Mouse (Mus musculus) T-helper 1 cell (primary cell): ENCODE data around the gene Mettl26.

Source experiments
- in situ Hi-C: fragments of 300-600 bp; cut with MboI, MseI; formaldehyde crosslinking; loops from one replicate; pipeline ENCODE4 v1.15.1; 2025; ENCODE audit warnings: high pct_unique_total_duplicates

Gene Mettl26

DNA sequence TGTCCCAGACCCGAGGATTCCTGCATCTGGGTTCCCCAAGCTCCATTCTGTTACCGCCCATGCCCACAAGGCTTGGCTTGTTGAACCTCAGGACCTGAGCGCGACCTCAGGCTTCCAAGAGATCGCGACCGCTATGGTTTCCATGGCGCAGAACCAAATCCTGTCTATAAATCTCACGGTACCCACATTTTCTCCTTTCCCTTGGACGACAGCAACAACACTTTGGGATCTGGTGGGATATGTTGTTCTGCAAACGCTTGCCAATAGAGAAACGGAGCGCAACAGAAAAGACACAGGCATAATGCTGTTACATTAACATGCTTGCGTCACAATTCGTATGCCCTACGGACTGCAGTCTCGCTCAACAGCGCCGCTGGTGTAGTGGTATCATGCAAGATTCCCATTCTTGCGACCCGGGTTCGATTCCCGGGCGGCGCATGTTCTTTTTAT, at the start of gene Mettl26:
TSS of gene Mettl26 (plus strand) at position 354 of the 450 bp plus-strand sequence.
- in situ Hi-C loops, result no loop called here

DNA sequence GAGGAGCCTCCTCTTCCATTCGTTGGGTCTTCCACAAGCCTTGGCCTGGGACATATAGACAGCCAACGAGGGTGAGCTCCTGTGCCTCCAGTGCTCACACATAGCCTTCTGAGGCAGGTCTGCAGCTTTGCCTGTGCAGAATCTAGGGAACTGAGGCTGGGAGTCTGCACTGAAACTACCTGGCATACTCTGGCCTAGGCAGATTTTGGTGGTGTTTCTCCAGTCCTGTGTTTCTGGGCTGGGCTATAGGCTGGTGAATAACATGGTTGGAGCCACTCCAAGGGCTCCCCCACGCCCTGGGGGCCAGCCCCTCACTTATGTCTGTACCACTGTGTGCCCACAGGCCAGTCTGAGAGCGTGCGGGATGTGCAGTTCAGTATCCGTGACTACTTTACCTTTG, 49.6 kb upstream of the Mettl26 start:
- in situ Hi-C loops, result no loop called here

DNA sequence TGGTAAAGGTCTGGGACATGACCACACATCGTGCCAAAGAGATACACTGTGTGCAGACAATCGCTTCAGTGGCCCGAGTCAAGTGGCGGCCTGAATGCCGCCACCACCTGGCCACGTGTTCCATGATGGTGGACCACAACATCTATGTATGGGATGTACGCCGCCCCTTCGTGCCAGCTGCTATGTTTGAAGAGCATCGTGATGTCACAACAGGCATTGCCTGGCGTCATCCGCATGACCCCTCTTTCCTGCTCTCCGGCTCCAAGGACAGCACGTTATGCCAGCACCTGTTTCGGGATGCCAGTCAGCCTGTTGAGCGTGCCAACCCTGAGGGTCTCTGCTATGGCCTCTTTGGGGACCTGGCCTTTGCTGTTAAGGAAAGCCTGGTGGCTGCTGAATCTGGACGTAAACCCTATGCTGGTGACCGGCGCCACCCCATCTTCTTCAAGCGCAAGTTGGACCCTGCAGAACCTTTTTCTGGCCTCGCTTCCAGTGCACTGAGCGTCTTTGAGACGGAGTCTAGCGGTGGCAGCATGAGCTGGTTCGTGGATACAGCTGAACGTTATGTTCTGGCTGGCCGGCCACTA, 48.8 kb upstream of the Mettl26 start:
- in situ Hi-C loops, result no loop called here

DNA sequence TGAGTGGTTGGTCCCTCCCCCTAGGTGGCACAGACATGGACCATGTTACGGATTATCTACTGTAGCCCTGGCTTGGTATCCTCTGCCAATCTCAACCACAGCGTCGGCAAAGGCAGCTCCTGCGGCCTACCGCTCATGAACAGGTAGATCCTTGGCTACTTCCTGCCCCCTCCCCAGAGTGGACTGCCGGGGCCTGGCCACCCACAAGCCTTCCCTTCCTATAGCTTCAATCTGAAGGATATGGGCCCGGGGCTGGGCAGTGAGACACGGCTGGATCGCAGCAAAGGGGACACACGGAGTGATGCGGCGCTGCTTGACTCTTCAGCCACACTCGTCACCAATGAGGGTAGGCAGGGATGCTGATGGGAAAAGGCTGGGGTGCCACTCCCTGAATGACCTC, 47.9 kb upstream of the Mettl26 start:
- in situ Hi-C loops, result no loop called here

DNA sequence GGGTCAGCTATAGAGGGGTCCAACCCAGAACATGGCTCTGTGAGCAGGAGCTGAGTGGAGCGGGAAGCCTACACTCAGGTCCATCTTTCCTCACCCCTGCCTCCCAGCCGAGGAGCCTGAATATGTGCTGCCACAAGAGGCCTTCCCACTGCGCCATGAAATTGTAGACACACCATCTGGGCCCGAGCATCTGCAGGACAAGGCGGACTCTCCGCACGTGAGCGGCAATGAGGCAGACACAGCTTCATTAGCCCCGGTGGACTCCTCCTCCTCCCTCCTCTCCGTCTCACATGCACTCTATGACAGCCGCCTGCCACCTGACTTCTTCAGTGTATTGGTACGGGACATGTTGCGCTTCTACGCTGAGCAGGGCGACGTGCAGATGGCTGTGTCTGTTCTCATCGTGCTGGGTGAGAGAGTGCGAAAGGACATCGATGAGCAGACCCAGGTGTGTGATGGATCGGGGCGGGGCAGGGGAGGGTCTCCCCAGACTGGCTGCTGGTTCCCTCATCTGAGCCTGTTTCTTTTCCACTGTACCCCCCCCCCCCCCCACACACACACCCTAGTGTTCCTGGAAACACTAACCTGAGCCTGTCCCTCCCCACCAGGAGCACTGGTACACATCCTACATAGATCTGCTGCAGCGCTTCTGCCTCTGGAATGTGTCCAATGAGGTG, 47.2 kb upstream of the Mettl26 start:
- in situ Hi-C loops, result no loop called here

DNA sequence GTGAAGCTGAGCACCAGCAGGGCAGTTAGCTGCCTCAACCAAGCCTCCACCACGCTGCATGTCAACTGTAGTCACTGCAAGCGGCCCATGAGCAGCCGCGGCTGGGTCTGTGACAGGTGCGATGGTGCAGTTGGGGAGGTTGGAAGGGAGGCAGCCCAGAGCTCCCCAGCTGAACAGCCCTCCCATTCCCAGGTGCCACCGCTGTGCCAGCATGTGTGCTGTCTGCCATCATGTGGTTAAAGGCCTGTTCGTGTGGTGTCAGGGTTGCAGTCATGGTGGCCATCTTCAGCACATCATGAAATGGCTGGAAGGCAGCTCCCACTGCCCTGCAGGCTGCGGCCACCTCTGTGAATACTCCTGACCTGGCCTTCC, 46.7 kb upstream of the Mettl26 start:
- in situ Hi-C loops, result no loop called here

DNA sequence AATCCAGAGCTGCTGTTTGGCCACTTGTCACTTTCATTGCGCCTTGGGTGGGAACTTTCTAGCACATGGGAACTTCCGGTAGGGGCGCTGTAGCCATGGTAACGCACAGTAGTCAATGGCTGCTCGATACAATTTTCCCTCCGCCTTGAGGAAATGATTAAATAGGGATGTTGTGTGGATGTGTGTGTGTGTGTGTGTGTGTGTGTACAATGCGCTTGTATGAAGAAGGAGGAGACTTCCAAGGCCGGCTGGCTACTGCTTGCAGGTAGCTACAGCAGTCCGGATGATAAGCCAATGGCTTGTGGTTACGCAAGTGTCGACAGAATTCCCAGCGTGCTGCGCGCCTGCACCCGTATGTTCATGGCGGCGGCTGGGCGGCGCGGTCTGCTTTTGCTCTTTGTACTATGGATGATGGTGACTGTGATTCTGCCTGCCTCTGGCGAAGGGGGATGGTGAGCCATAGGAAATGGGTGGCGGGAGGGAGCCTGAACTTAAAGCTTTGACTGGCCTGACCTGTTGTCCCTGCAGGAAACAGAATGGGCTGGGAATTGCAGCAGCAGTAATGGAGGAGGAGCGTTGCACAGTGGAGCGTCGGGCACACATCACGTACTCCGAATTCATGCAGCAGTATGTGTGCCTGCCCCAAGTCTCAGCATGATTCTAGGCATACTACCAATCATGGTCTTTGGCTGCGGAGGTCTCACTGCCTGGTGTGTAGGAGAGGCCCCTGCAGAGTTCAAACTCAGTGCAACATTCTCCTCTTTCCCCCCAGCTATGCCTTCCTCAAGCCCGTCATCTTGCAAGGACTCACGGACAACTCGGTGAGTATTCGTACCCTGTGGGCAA, 45.9 kb upstream of the Mettl26 start, which contains the start of gene Jmjd8:
TSS of gene Jmjd8 (plus strand) at position 156 of the 846 bp plus-strand sequence.
- in situ Hi-C loops, result no loop called here

DNA sequence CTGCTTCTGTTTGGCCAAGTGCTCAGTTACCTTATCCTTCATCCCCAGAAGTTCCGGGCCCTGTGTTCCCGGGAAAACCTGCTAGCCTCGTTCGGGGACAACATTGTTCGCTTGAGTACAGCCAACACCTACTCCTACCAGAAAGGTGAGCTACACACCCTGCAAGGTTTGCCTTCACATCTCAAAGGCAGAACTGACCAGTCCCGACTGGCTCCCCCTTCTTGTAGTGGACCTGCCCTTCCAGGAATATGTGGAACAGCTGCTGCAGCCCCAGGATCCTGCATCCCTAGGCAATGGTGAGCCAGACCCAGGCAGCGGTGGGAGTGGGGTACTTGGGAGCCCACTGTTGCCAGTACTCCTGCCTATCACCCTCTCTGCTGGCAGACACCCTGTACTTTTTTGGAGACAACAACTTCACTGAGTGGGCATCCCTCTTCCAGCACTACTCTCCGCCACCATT, 45.3 kb upstream of the Mettl26 start:
- in situ Hi-C loops, result loop anchor here (10.0 kb wide), 1 partner anchor 815 kb away; the partner anchor contains the start of genes Cramp1l and Ift140

DNA sequence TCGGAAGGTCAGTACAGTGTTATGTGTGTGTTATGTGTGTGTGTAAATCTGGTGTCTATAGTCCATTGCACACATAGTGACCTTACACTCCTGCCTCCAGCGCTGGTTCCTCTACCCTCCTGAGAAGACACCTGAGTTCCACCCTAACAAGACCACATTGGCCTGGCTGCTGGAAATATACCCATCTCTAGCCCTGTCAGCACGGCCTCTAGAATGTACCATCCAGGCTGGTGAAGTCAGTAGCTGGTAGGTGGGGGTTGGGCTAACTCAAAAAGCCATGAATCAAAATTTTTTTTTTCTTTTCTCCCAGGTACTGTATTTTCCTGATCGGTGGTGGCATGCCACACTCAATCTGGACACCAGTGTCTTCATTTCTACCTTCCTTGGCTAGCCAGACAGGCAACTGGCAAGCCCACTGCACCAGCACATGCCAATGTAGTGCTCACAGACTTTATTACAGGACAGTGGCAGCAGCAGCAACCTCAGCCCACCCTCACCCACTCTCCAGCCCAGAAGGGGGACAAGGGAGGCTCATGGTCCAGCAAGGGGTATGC, 44.6 kb upstream of the Mettl26 start:
- in situ Hi-C loops, result loop anchor here (10.0 kb wide), 1 partner anchor 815 kb away; the partner anchor contains the start of genes Cramp1l and Ift140

DNA sequence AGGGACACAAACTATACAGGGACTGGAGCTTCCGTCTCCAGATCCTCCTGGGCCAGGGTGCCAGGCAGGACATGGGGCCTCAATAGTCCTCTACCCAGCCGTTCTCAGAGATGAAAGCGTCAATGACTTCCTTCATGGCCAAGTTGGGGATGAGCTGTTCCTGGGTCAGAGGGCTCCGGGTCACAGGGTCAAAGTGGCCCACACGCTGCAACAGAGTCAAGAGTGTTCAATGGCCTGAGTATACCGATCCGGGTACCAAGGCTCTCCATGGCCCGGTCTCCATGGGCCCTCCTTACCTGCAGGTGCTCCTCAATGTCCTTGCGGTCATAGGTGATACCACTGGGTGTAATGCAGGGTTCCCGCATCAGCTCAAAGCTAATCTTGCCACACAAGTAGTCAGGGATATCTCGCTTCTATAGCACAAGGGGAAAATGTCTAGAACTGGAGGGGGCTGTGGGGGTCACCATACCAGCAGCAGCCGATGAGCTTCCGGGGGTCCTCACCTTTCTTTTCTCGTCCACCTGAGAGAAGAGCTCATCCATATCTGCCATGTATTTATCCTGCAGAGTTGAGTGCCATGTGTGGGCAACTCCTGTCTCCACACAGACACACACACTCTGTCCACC, 44.0 kb upstream of the Mettl26 start:
- in situ Hi-C loops, result loop anchor here (10.0 kb wide), 1 partner anchor 816 kb away; the partner anchor contains the start of genes Cramp1l and Ift140

DNA sequence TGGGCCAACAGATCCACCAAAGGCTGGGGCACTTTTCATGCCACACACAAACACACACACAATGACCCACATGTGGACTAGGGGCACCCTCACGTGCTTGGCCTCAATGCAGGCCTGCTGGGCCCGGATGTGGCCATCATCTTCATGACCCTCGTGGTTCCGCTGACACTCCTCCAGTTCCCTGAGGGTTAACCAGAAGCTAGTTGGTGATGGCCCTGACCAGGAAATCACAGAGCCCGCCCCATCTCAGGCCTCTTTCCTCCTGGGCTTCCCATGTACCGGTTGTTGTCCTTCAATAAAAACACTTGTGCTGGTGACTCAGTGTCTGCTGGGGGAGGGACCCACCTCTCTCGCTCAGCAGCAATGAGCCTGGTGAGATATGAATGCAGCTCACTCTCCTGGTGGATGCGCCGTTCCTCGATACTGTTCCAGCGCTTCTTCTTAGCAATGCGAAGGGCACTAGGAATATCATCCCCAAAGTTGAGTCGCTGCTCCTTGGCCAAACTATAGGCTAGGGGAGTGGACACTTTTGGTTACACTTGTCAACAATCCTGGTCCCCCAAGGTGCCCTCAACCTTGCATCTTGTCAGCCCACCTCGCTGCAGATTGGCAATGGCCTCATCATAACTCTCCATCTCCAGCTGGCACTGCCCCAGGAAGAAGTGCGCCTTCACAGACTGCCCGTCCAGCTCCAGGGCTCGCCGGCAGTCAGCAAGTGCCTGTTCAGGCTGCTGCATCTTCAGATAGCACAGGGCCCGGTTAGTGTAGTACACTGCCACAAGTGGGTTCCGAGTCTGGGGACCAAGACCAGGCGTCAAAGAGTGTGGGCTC, 43.2 kb upstream of the Mettl26 start:
- in situ Hi-C loops, result loop anchor here (10.0 kb wide), 1 partner anchor 817 kb away; the partner anchor contains the start of genes Cramp1l and Ift140

DNA sequence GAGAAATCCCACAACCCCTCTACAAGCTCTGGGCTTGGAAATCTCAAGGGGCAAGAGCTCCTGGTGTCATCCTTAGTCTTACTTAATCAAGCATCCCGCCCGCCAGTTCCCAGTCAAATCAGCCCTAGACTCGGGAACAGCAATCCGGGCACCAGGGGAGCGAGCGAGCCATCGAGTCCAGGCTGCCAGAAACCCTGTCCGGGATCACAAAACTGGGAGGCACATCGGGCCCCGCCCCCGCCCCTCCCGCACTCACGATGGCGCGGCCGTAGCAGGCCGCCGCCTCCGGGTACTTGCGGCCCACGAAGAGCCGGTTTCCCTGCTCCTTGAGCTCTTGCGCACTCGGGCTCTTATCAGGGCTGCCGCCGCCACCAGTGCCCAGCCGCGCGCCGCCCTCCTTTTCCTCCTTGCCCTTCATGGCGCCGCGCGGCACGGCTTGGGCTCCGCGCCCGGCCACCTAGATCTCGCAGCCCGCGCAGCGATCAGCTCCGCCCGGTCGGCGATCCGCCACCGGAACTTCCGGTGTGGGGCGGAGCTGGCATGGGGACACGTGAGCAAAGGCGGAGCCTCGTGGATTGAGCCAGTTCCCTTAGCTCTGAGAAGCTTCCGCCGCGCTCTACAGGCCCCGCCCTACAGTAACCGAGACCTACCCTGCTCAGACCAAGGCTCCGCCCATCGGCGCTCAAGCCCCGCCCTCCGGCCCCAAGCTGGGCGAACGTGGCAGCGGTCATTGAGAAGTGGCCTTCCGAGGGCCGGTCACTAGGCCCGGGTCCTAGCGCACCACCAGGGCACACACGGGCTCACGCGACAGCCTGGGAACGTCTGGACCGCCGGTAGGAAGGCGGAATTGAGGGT, 42.2 kb upstream of the Mettl26 start:
- in situ Hi-C loops, result loop anchor here (10.0 kb wide), 1 partner anchor 818 kb away; the partner anchor contains the start of genes Cramp1l and Ift140

DNA sequence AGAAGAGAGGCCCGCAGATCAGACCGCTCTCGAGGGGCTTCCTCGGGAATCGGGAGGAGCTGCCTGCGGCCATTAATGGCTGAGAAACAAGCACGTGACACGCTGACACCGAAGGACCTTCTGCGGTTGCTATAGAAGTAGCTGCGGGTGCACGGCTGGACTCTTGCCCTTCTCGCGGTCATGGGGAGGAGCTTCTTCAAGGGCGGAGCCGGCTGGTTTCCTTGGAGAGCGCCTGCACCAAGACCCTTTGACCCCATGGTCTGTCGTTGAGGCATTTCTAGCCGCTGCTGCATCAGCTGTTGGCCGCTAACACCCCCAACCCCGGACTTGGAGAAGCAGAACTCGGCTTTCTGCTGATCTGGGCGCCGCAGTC, 41.6 kb upstream of the Mettl26 start, which contains the start of gene Stub1:
TSS of gene Stub1 (minus strand) at position 114 of the 373 bp plus-strand sequence.
- in situ Hi-C loops, result loop anchor here (10.0 kb wide), 1 partner anchor 818 kb away; the partner anchor contains the start of genes Cramp1l and Ift140

DNA sequence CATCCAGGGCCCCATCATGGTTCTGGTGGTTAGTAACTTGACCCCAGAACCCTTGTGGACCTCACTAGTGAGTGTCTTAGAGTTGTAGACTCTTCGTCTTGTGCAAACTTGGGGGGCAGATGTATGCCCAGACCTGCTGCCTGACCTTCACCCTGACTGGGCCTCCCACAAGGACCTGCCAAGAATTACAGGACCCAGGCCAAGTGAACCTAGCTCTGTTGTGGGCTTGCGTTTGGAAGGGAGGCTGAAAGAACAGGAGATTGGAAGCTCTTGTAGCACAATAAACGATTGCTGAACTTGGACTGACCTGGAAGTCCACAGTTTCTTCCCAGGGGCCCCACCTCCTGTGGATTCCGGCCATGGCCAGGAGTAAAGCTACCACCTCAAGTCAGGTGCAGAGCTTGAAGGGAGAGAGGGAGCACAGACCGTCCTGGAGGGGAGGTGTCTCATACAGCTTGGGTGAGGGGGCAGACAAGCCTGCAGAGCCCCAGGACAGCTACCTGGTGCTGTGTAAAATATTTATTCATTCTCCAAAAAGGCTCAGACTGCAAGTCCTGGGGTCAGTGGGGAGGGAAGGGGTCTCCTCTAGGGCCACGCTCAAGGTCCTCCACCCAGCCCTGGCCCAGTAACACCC, 40.8 kb upstream of the Mettl26 start:
- in situ Hi-C loops, result loop anchor here (10.0 kb wide), 1 partner anchor 819 kb away; the partner anchor contains the start of genes Cramp1l and Ift140

DNA sequence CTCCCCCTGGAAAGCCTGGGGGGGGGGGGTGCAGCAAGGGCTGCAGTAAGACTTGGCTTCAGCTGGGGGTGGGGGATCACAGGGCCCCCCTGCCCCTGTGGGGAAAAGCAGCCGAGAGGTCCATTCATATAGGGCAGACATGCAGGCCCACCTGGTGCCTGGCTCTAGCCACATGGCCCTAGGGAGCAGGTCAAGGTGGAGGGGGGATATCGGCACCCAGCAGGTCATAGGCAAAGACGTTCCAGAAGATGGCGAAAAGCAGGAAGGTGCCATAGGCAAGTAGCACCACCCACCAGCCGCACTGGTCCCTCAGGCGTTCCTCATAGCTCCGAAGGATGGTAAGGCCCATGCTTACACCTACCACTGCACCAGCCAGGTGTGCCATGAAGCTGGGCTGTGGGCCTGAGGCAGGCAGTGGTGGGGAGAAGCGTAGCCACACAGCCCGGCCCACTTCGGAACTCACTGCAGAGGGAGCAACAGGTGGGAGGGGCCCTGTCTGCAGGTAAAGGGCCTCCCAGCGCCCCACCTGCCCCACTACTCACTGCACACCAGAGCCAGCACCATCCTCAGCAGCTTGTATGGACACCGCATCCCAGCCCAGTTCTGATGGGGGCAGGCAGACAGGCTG, 40.2 kb upstream of the Mettl26 start:
- in situ Hi-C loops, result loop anchor here (10.0 kb wide), 1 partner anchor 820 kb away; the partner anchor contains the start of genes Cramp1l and Ift140

DNA sequence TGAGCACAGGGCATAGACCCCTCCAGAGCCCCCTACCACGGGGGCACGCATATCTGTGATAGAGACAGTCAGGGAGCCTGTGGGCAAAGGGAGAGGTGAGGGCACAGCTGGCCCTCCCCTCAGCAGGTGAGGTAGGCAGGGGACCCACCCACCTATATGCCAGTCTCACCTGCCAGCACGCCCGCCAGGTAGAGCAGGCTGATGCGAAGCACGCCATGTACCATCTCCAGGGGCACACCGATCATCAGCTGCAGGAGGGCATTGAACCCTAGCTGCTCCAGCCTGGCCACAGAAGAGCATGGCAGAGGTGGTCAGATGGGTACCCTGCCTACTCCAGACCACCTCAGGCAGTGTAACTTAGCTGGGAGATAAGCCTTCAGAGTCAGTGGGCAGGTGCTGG, 39.6 kb upstream of the Mettl26 start:
- in situ Hi-C loops, result loop anchor here (10.0 kb wide), 1 partner anchor 820 kb away; the partner anchor contains the start of genes Cramp1l and Ift140

DNA sequence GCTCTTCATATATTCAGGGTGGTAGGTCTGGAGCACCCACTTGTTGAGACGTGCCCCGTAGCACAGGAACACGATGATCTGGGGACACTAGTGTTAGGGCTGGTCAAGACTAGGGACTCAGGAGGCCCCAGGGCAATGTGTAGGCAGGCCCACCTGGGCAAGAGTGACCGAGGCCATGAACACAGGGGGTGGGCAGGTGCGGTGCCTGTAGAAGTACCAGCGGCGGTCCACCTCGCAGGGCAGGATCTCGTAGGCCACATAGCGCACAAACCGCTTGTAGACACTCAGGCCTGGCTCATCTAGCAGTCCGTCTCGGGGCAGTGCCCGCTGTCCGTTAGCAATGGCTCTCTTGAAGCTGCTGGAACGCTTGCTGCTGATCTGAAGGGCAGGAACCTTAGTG, 39.1 kb upstream of the Mettl26 start:
- in situ Hi-C loops, result loop anchor here (10.0 kb wide), 1 partner anchor 821 kb away; the partner anchor contains the start of genes Cramp1l and Ift140
